Mouse (Mus musculus) myocyte (in vitro differentiated cells): ENCODE measurements around the gene Sox5.

ENCODE experiments used
- E2F4 ChIP-seq: IDR thresholded peaks from one replicate; pipeline ENCODE4 v1.6.1; 2011; ENCODE audit warnings: mild to moderate bottlenecking, control low read depth, moderate library complexity; ENCODE audit not compliant: insufficient read depth
- MAX ChIP-seq: IDR thresholded peaks from one replicate; pipeline ENCODE4 v1.6.1; 2011; ENCODE audit warnings: low read depth, mild to moderate bottlenecking, control low read depth
- MYOD1 ChIP-seq, 3 experiments: IDR thresholded peaks; one replicate each; pipeline ENCODE4 v1.6.1; 2011; ENCODE audit warnings: control low read depth in 2 of 3, low read depth in 2 of 3, mild to moderate bottlenecking in 2 of 3, moderate library complexity in 1 of 3; ENCODE audit not compliant: insufficient read length in 2 of 3, control insufficient read depth in 1 of 3
- MYOG ChIP-seq, 3 experiments: IDR thresholded peaks; one replicate each; pipeline ENCODE4 v1.6.1; 2011; ENCODE audit warnings: control low read depth in 2 of 3, low read depth in 2 of 3, mild to moderate bottlenecking in 2 of 3; ENCODE audit not compliant: insufficient read length in 2 of 3, control insufficient read depth in 1 of 3, insufficient read depth in 1 of 3
- POLR2A ChIP-seq: IDR thresholded peaks from one replicate; pipeline ENCODE4 v1.6.1; 2011; ENCODE audit warnings: low read depth, mild to moderate bottlenecking, control low read depth, moderate library complexity; ENCODE audit not compliant: insufficient read length
- POLR2AphosphoS2 ChIP-seq: IDR thresholded peaks from one replicate; pipeline ENCODE4 v1.6.1; 2011; ENCODE audit warnings: low read depth, control low read depth; ENCODE audit not compliant: insufficient read length
- REST ChIP-seq: IDR thresholded peaks from one replicate; pipeline ENCODE4 v1.6.1; 2011; ENCODE audit warnings: mild to moderate bottlenecking, control low read depth, moderate library complexity; ENCODE audit not compliant: insufficient read depth, insufficient read length
- TCF12 ChIP-seq: IDR thresholded peaks from one replicate; pipeline ENCODE4 v1.6.1; 2011; ENCODE audit warnings: mild to moderate bottlenecking, control low read depth; ENCODE audit not compliant: poor library complexity, insufficient read depth, severe bottlenecking
- USF1 ChIP-seq: IDR thresholded peaks from one replicate; pipeline ENCODE4 v1.6.1; 2011; ENCODE audit warnings: low read depth, mild to moderate bottlenecking, control low read depth, moderate library complexity

- no peak for TF ChIP-seq POLR2A
- TF ChIP-seq E2F4 = no peak
- no peak for TF ChIP-seq MAX
- TF ChIP-seq TCF12 = no peak
- TF ChIP-seq REST = no peak
- no peak for TF ChIP-seq POLR2AphosphoS2
- TF ChIP-seq USF1 = no peak
- no peak for TF ChIP-seq MYOD1 (IDR thresholded peaks at IDR 0.05; ENCODE audit: control insufficient read depth in 1 of 3, insufficient read length in 2 of 3, low read depth in 2 of 3)
- no peak for TF ChIP-seq MYOG (IDR thresholded peaks at IDR 0.05; ENCODE audit: control insufficient read depth in 1 of 3, insufficient read depth in 1 of 3, insufficient read length in 2 of 3, low read depth in 2 of 3)
Measured at GRCm38 (mm10) chr6:143918405-143918947, 863.3 kb downstream of the Sox5 start.
